Mouse (Mus musculus): ENCODE measurements around the gene Letmd1. TPM values are rescaled to one million over a fixed set of nuclear protein-coding genes. Genes with fewer than 3 reads are reported as not detected.
"Not testable (repeated sequence)": the region's sequence is repeated elsewhere in the genome, so short reads cannot be mapped to it uniquely, and the experiment has no call there.

The Letmd1 gene
- polyA plus RNA-seq, 1 experiment from 2014 or later, result 40.5 TPM

GRCm38 (mm10) chr15:100478925-100479324 is 10.1 kb downstream of the Letmd1 start:
- DNase-seq (ENCODE audit: low spot score), result no peak
- H3K9me3 ChIP-seq (replicated peaks; ENCODE audit: control insufficient read depth, low read length), result no peaks in the 10 kb centered on the region
- H3K36me3 ChIP-seq (ENCODE audit: control insufficient read depth, insufficient read depth, low read length), result peaks cover 96% of the 10 kb centered on the region
- WGBS, result 88% methylated on average over 4 of the region's 4 CpGs
- H3K9ac ChIP-seq (ENCODE audit: low read length), result no peak overlapping the region
- no peaks in the 10 kb centered on the region for H3K4me1 ChIP-seq (ENCODE audit: control insufficient read depth, insufficient read depth, low read length)
- no peak overlapping the region for H3K27ac ChIP-seq (ENCODE audit: low read depth, low read length)
- no peak overlapping the region for H3K4me3 ChIP-seq (ENCODE audit: low read depth, low read length)
- H3K4me2 ChIP-seq (ENCODE audit: low read length), result no peak overlapping the region
- no peaks in the 10 kb centered on the region for H3K27me3 ChIP-seq (replicated peaks; ENCODE audit: control insufficient read depth, insufficient read depth, low read length)
- ATAC-seq, result no peak

- DNase-seq (ENCODE audit: low spot score), result no peak
- no peaks in the 10 kb centered on the region for H3K27me3 ChIP-seq (replicated peaks; ENCODE audit: control insufficient read depth, insufficient read depth, low read length)
- H3K9me3 ChIP-seq (replicated peaks; ENCODE audit: control insufficient read depth, low read length), result no peaks in the 10 kb centered on the region
- 89% methylated on average over 3 of the region's 3 CpGs for WGBS
- no peak overlapping the region for H3K9ac ChIP-seq (ENCODE audit: low read length)
- no peak for ATAC-seq
- no peak overlapping the region for H3K4me3 ChIP-seq (ENCODE audit: low read depth, low read length)
- H3K4me2 ChIP-seq (ENCODE audit: low read length), result no peak overlapping the region
- no peak overlapping the region for H3K27ac ChIP-seq (ENCODE audit: low read depth, low read length)
- no peaks in the 10 kb centered on the region for H3K4me1 ChIP-seq (ENCODE audit: control insufficient read depth, insufficient read depth, low read length)
- H3K36me3 ChIP-seq (ENCODE audit: control insufficient read depth, insufficient read depth, low read length), result peaks cover 90% of the 10 kb centered on the region
Measured at GRCm38 (mm10) chr15:100485576-100485975, 16.8 kb downstream of the Letmd1 start.

GRCm38 (mm10) chr15:100486450-100486849 is 17.6 kb downstream of the Letmd1 start:
- peak; percentile 22 for DNase-seq (ENCODE audit: low spot score)
- Histone ChIP-seq H3K4me1 (ENCODE audit: control insufficient read depth, insufficient read depth, low read length) (peaks cover 4% of the 10 kb centered on the region), H3K4me3 (ENCODE audit: low read depth, low read length) (no peak overlapping the region), H3K9ac (ENCODE audit: low read length) (no peak overlapping the region), H3K9me3 (replicated peaks; ENCODE audit: control insufficient read depth, low read length) (no peaks in the 10 kb centered on the region), H3K4me2 (ENCODE audit: low read length) (no peak overlapping the region), H3K27me3 (replicated peaks; ENCODE audit: control insufficient read depth, insufficient read depth, low read length) (no peaks in the 10 kb centered on the region), H3K27ac (ENCODE audit: low read depth, low read length) (no peak overlapping the region), H3K36me3 (ENCODE audit: control insufficient read depth, insufficient read depth, low read length) (peaks cover 81% of the 10 kb centered on the region)
- 33% methylated on average over 7 of the region's 7 CpGs for WGBS
- ATAC-seq, result no peak

- ATAC-seq, result no peak
Measured at GRCm38 (mm10) chr15:100487050-100487449, 18.2 kb downstream of the Letmd1 start.

GRCm38 (mm10) chr15:100488297-100488696 is 19.5 kb downstream of the Letmd1 start:
- peaks cover 15% of the 10 kb centered on the region for H3K4me1 ChIP-seq (ENCODE audit: control insufficient read depth, insufficient read depth, low read length)
- H3K36me3 ChIP-seq (ENCODE audit: control insufficient read depth, insufficient read depth, low read length), result peaks cover 63% of the 10 kb centered on the region

More at GRCm38 (mm10) chr15:100487050-100487449, 18.2 kb downstream of the Letmd1 start:
- no peak overlapping the region for H3K4me2 ChIP-seq (ENCODE audit: low read length)
- no peak overlapping the region for H3K27ac ChIP-seq (ENCODE audit: low read depth, low read length)
- H3K4me1 ChIP-seq (ENCODE audit: control insufficient read depth, insufficient read depth, low read length), result peaks cover 5% of the 10 kb centered on the region
- H3K4me3 ChIP-seq (ENCODE audit: low read depth, low read length), result no peak overlapping the region
- no peaks in the 10 kb centered on the region for H3K9me3 ChIP-seq (replicated peaks; ENCODE audit: control insufficient read depth, low read length)
- H3K36me3 ChIP-seq (ENCODE audit: control insufficient read depth, insufficient read depth, low read length), result peaks cover 75% of the 10 kb centered on the region
- no peak for DNase-seq (ENCODE audit: low spot score)
- no peaks in the 10 kb centered on the region for H3K27me3 ChIP-seq (replicated peaks; ENCODE audit: control insufficient read depth, insufficient read depth, low read length)
- 97% methylated on average over 2 of the region's 2 CpGs for WGBS
- no peak overlapping the region for H3K9ac ChIP-seq (ENCODE audit: low read length)

GRCm38 (mm10) chr15:100489263-100489662 is 20.4 kb downstream of the Letmd1 start:
- H3K4me3 ChIP-seq (ENCODE audit: low read depth, low read length), result no peak overlapping the region
- H3K27ac ChIP-seq (ENCODE audit: low read depth, low read length), result no peak overlapping the region
- WGBS, result 90% methylated on average over 15 of the region's 15 CpGs
- H3K9ac ChIP-seq (ENCODE audit: low read length), result no peak overlapping the region
- H3K27me3 ChIP-seq (replicated peaks; ENCODE audit: control insufficient read depth, insufficient read depth, low read length), result no peaks in the 10 kb centered on the region
- H3K4me2 ChIP-seq (ENCODE audit: low read length), result no peak overlapping the region
- peaks cover 21% of the 10 kb centered on the region for H3K4me1 ChIP-seq (ENCODE audit: control insufficient read depth, insufficient read depth, low read length)
- DNase-seq (ENCODE audit: low spot score) (no peak), ATAC-seq (no peak)
- H3K9me3 ChIP-seq (replicated peaks; ENCODE audit: control insufficient read depth, low read length), result no peaks in the 10 kb centered on the region
- peaks cover 54% of the 10 kb centered on the region for H3K36me3 ChIP-seq (ENCODE audit: control insufficient read depth, insufficient read depth, low read length)

More at GRCm38 (mm10) chr15:100488297-100488696, 19.5 kb downstream of the Letmd1 start:
- DNase-seq (ENCODE audit: low spot score); H3K4me2 ChIP-seq (ENCODE audit: low read length); H3K9ac ChIP-seq (ENCODE audit: low read length); H3K4me3 ChIP-seq (ENCODE audit: low read depth, low read length); H3K9me3 ChIP-seq (replicated peaks; ENCODE audit: control insufficient read depth, low read length); H3K27ac ChIP-seq (ENCODE audit: low read depth, low read length); H3K27me3 ChIP-seq (replicated peaks; ENCODE audit: control insufficient read depth, insufficient read depth, low read length); ATAC-seq: not testable (repeated sequence)
- 84% methylated on average over 1 of the region's 1 CpGs for WGBS

- H3K27ac ChIP-seq (ENCODE audit: low read depth, low read length), result no peak overlapping the region
- H3K4me1 ChIP-seq (ENCODE audit: control insufficient read depth, insufficient read depth, low read length), result peaks cover 21% of the 10 kb centered on the region
- 65% methylated on average over 9 of the region's 9 CpGs for WGBS
- peak overlapping the region; percentile 26 for H3K4me2 ChIP-seq (ENCODE audit: low read length)
- peaks cover 27% of the 10 kb centered on the region for H3K36me3 ChIP-seq (ENCODE audit: control insufficient read depth, insufficient read depth, low read length)
- H3K4me3 ChIP-seq (ENCODE audit: low read depth, low read length), result no peak overlapping the region
- DNase-seq (ENCODE audit: low spot score), result peak; percentile 33
- ATAC-seq, result no peak
- no peaks in the 10 kb centered on the region for H3K9me3 ChIP-seq (replicated peaks; ENCODE audit: control insufficient read depth, low read length)
- H3K9ac ChIP-seq (ENCODE audit: low read length), result no peak overlapping the region
- no peaks in the 10 kb centered on the region for H3K27me3 ChIP-seq (replicated peaks; ENCODE audit: control insufficient read depth, insufficient read depth, low read length)
Measured at GRCm38 (mm10) chr15:100491966-100492365, 23.1 kb downstream of the Letmd1 start.

GRCm38 (mm10) chr15:100494647-100495046 is 25.8 kb downstream of the Letmd1 start:
- peaks cover 1% of the 10 kb centered on the region; the same call in 1 of the 2 replicates for H3K36me3 ChIP-seq (ENCODE audit: control insufficient read depth, insufficient read depth, low read length)
- ATAC-seq (peak; percentile 89), DNase-seq (ENCODE audit: low spot score) (peak; percentile 76)
- peaks cover 21% of the 10 kb centered on the region for H3K4me1 ChIP-seq (ENCODE audit: control insufficient read depth, insufficient read depth, low read length)
- under 1% methylated on average over 29 of the region's 29 CpGs for WGBS
- no peaks in the 10 kb centered on the region for H3K27me3 ChIP-seq (replicated peaks; ENCODE audit: control insufficient read depth, insufficient read depth, low read length)
- H3K9ac ChIP-seq (ENCODE audit: low read length), result peak overlapping the region; percentile 96
- no peaks in the 10 kb centered on the region for H3K9me3 ChIP-seq (replicated peaks; ENCODE audit: control insufficient read depth, low read length)
- peak overlapping the region; percentile 97 for H3K27ac ChIP-seq (ENCODE audit: low read depth, low read length)
- H3K4me2 ChIP-seq (ENCODE audit: low read length), result peak overlapping the region; percentile 53
- peak overlapping the region; percentile 82 for H3K4me3 ChIP-seq (ENCODE audit: low read depth, low read length)

GRCm38 (mm10) chr15:100495102-100495501 is 26.3 kb downstream of the Letmd1 start, which contains the start of gene Csrnp2:
TSS of gene Csrnp2 (minus strand) at chr15:100495488.
- Histone ChIP-seq H3K4me1 (ENCODE audit: control insufficient read depth, insufficient read depth, low read length) (peaks cover 21% of the 10 kb centered on the region), H3K4me3 (ENCODE audit: low read depth, low read length) (peak within 1 kb of the TSS; percentile 82), H3K36me3 (ENCODE audit: control insufficient read depth, insufficient read depth, low read length) (no peaks in the 10 kb centered on the region), H3K4me2 (ENCODE audit: low read length) (peak within 1 kb of the TSS; percentile 53), H3K9me3 (replicated peaks; ENCODE audit: control insufficient read depth, low read length) (no peaks in the 10 kb centered on the region), H3K27ac (ENCODE audit: low read depth, low read length) (peak within 1 kb of the TSS; percentile 97), H3K9ac (ENCODE audit: low read length) (peak within 1 kb of the TSS; percentile 96), H3K27me3 (replicated peaks; ENCODE audit: control insufficient read depth, insufficient read depth, low read length) (no peaks in the 10 kb centered on the region)
- ATAC-seq (peak; percentile 99), DNase-seq (ENCODE audit: low spot score) (peak; percentile 98)
- WGBS, result 0% methylated on average over 38 of the region's 40 CpGs

Data from forebrain, embryonic 14.5 days (tissue).